Mouse (Mus musculus) heart, embryonic 15.5 days (tissue): ENCODE measurements around the gene R3hcc1l. TPM values are rescaled to one million over a fixed set of nuclear protein-coding genes. Genes with fewer than 3 reads are reported as not detected.

Source experiments
- ATAC-seq: fragments of 200-750 bp; cut with Nextera tagmentation; replicated peaks from 2 replicates; pipeline ENCODE4 v1.8.0; 2017; ENCODE audit warnings: low read depth, moderate TSS enrichment; ENCODE audit not compliant: insufficient number of reproducible peaks, insufficient read depth, low FRiP score
- H3K27ac ChIP-seq: fragments of 300-500 bp; sonication (generic); 2 replicates; pipeline ENCODE4 v1.5.1; 2015; ENCODE audit warnings: mild to moderate bottlenecking, inconsistent platforms
- H3K27me3 ChIP-seq: fragments of 300-500 bp; sonication (generic); 2 replicates; pipeline ENCODE4 v1.6.1; 2015; ENCODE audit warnings: inconsistent platforms
- H3K36me3 ChIP-seq: fragments of 300-500 bp; sonication (generic); 2 replicates; pipeline ENCODE4 v1.6.1; 2015; ENCODE audit warnings: mild to moderate bottlenecking, inconsistent platforms
- H3K4me1 ChIP-seq: fragments of 300-500 bp; sonication (generic); replicated peaks from 2 replicates; pipeline ENCODE4 v1.6.1; 2015; ENCODE audit warnings: inconsistent platforms
- H3K4me2 ChIP-seq: fragments of 300-500 bp; sonication (generic); 2 replicates; pipeline ENCODE4 v1.6.1; 2015; ENCODE audit warnings: inconsistent platforms, mild to moderate bottlenecking, moderate library complexity
- H3K4me3 ChIP-seq: fragments of 300-500 bp; sonication (generic); 2 replicates; pipeline ENCODE4 v1.5.1; 2015; ENCODE audit warnings: mild to moderate bottlenecking, inconsistent platforms
- H3K9ac ChIP-seq: fragments of 300-500 bp; sonication (generic); 2 replicates; pipeline ENCODE4 v1.6.1; 2015; ENCODE audit warnings: mild to moderate bottlenecking, inconsistent platforms
- H3K9me3 ChIP-seq: fragments of 300-500 bp; sonication (generic); replicated peaks from 2 replicates; pipeline ENCODE4 v1.6.1; 2016; ENCODE audit warnings: inconsistent platforms
- WGBS: fragments of 180-500 bp; shearing (Covaris S2); methylation state at CpG from one replicate; pipeline ENCODE4 v1.1.7; 2015; ENCODE audit warnings: mixed read lengths; 5-methylcytosine and 5-hydroxymethylcytosine counted together
- polyA plus RNA-seq: library from polyadenylated mRNA; unstranded; fragments of >200 nt; fragmentation: Nextera tagmentation; extraction: Ambion mirVana; gene quantifications from 2 replicates; pipeline ENCODE4 v1.2.1, GENCODE M21; 2015

The R3hcc1l gene
- polyA plus RNA-seq, 1 experiment from 2014 or later = 14.2 TPM

GRCm38 (mm10) chr19:42582811-42583370 is 64.3 kb downstream of the R3hcc1l start:
- no peak for ATAC-seq
- 91% methylated on average over 13 of the region's 13 CpGs for WGBS
- Histone ChIP-seq H3K27ac (no peak overlapping the region), H3K9me3 (no peaks in the 10 kb centered on the region), H3K9ac (no peak overlapping the region), H3K4me3 (no peak overlapping the region), H3K27me3 (no peaks in the 10 kb centered on the region), H3K4me2 (no peak overlapping the region), H3K4me1 (peaks cover 3% of the 10 kb centered on the region; the same call in 1 of the 2 replicates), H3K36me3 (peaks cover 18% of the 10 kb centered on the region)

- no peak for ATAC-seq
Measured at GRCm38 (mm10) chr19:42583677-42584076, 65.1 kb downstream of the R3hcc1l start.

GRCm38 (mm10) chr19:42584188-42584587 is 65.6 kb downstream of the R3hcc1l start:
- WGBS = 80% methylated on average over 3 of the region's 3 CpGs
- Histone ChIP-seq H3K4me3 (no peak overlapping the region), H3K27me3 (no peaks in the 10 kb centered on the region), H3K4me1 (peaks cover 7% of the 10 kb centered on the region; the same call in 1 of the 2 replicates), H3K9ac (no peak overlapping the region), H3K27ac (no peak overlapping the region), H3K36me3 (peaks cover 18% of the 10 kb centered on the region), H3K4me2 (no peak overlapping the region), H3K9me3 (no peaks in the 10 kb centered on the region)
- ATAC-seq = no peak

More at GRCm38 (mm10) chr19:42583677-42584076, 65.1 kb downstream of the R3hcc1l start:
- Histone ChIP-seq H3K4me2 (no peak overlapping the region), H3K27ac (no peak overlapping the region), H3K27me3 (no peaks in the 10 kb centered on the region), H3K4me1 (peaks cover 7% of the 10 kb centered on the region; the same call in 1 of the 2 replicates), H3K9ac (no peak overlapping the region), H3K9me3 (no peaks in the 10 kb centered on the region), H3K36me3 (peaks cover 18% of the 10 kb centered on the region), H3K4me3 (no peak overlapping the region)
- 84% methylated on average over 5 of the region's 5 CpGs for WGBS

- Histone ChIP-seq H3K9ac (no peak overlapping the region), H3K4me1 (peaks cover 7% of the 10 kb centered on the region; the same call in 1 of the 2 replicates), H3K27me3 (no peaks in the 10 kb centered on the region), H3K27ac (0 out of 2 replicates have a peak overlapping the region, but pooled peaks have one; percentile 7), H3K4me2 (no peak overlapping the region), H3K4me3 (no peak overlapping the region), H3K9me3 (no peaks in the 10 kb centered on the region), H3K36me3 (peaks cover 17% of the 10 kb centered on the region)
- WGBS = 49% methylated on average over 2 of the region's 2 CpGs
- ATAC-seq = no peak
Measured at GRCm38 (mm10) chr19:42587704-42588103, 69.1 kb downstream of the R3hcc1l start.

- ATAC-seq = no peak
- H3K4me2 ChIP-seq = no peak overlapping the region
- WGBS = 76% methylated on average over 1 of the region's 1 CpGs
- no peak overlapping the region for H3K27ac ChIP-seq
- peaks cover 5% of the 10 kb centered on the region; the same call in 1 of the 2 replicates for H3K36me3 ChIP-seq
- no peaks in the 10 kb centered on the region for H3K27me3 ChIP-seq
- H3K4me3 ChIP-seq = no peak overlapping the region
- H3K9me3 ChIP-seq = no peaks in the 10 kb centered on the region
- peaks cover 7% of the 10 kb centered on the region; the same call in 1 of the 2 replicates for H3K4me1 ChIP-seq
- H3K9ac ChIP-seq = no peak overlapping the region
Measured at GRCm38 (mm10) chr19:42589246-42589645, 70.7 kb downstream of the R3hcc1l start.

GRCm38 (mm10) chr19:42591534-42591933 is 73.0 kb downstream of the R3hcc1l start:
- no peak overlapping the region for H3K27ac ChIP-seq
- no peak overlapping the region for H3K4me2 ChIP-seq
- no peaks in the 10 kb centered on the region for H3K27me3 ChIP-seq
- no peaks in the 10 kb centered on the region for H3K9me3 ChIP-seq
- 72% methylated on average over 14 of the region's 14 CpGs for WGBS
- no peaks in the 10 kb centered on the region for H3K36me3 ChIP-seq
- ATAC-seq = no peak
- H3K4me3 ChIP-seq = no peak overlapping the region
- H3K4me1 ChIP-seq = peaks cover 7% of the 10 kb centered on the region; the same call in 1 of the 2 replicates
- no peak overlapping the region for H3K9ac ChIP-seq

GRCm38 (mm10) chr19:42593456-42593855 is 74.9 kb downstream of the R3hcc1l start:
- H3K4me3 ChIP-seq = no peak overlapping the region
- H3K27me3 ChIP-seq = no peaks in the 10 kb centered on the region
- H3K27ac ChIP-seq = no peak overlapping the region
- no peak for ATAC-seq
- H3K4me1 ChIP-seq = no peaks in the 10 kb centered on the region
- no peak overlapping the region for H3K9ac ChIP-seq
- WGBS = 82% methylated on average over 6 of the region's 6 CpGs
- H3K36me3 ChIP-seq = no peaks in the 10 kb centered on the region
- no peak overlapping the region for H3K4me2 ChIP-seq
- H3K9me3 ChIP-seq = no peaks in the 10 kb centered on the region

- no peak overlapping the region for H3K4me2 ChIP-seq
- H3K9me3 ChIP-seq = no peaks in the 10 kb centered on the region
- no peak for ATAC-seq
- H3K4me1 ChIP-seq = no peaks in the 10 kb centered on the region
- H3K9ac ChIP-seq = no peak overlapping the region
- no peaks in the 10 kb centered on the region for H3K36me3 ChIP-seq
- 90% methylated on average over 6 of the region's 6 CpGs for WGBS
- no peaks in the 10 kb centered on the region for H3K27me3 ChIP-seq
- H3K4me3 ChIP-seq = no peak overlapping the region
- no peak overlapping the region for H3K27ac ChIP-seq
Measured at GRCm38 (mm10) chr19:42595066-42595465, 76.5 kb downstream of the R3hcc1l start.

GRCm38 (mm10) chr19:42597286-42597685 is 78.7 kb downstream of the R3hcc1l start:
- Histone ChIP-seq H3K36me3 (no peaks in the 10 kb centered on the region), H3K9me3 (no peaks in the 10 kb centered on the region), H3K27me3 (no peaks in the 10 kb centered on the region), H3K4me2 (no peak overlapping the region), H3K4me1 (no peaks in the 10 kb centered on the region), H3K9ac (no peak overlapping the region), H3K4me3 (no peak overlapping the region), H3K27ac (no peak overlapping the region)
- no peak for ATAC-seq
- WGBS = 87% methylated on average over 12 of the region's 12 CpGs

GRCm38 (mm10) chr19:42597896-42598295 is 79.3 kb downstream of the R3hcc1l start:
- Histone ChIP-seq H3K4me2 (no peak overlapping the region), H3K4me1 (no peaks in the 10 kb centered on the region), H3K4me3 (no peak overlapping the region), H3K9me3 (no peaks in the 10 kb centered on the region), H3K9ac (no peak overlapping the region), H3K36me3 (no peaks in the 10 kb centered on the region), H3K27me3 (no peaks in the 10 kb centered on the region), H3K27ac (no peak overlapping the region)
- no peak for ATAC-seq
- 97% methylated on average over 6 of the region's 6 CpGs for WGBS

GRCm38 (mm10) chr19:42599891-42600290 is 81.3 kb downstream of the R3hcc1l start:
- WGBS = 84% methylated on average over 17 of the region's 17 CpGs
- no peaks in the 10 kb centered on the region for H3K4me1 ChIP-seq
- H3K27me3 ChIP-seq = no peaks in the 10 kb centered on the region
- no peaks in the 10 kb centered on the region for H3K9me3 ChIP-seq
- no peak overlapping the region for H3K27ac ChIP-seq
- no peaks in the 10 kb centered on the region for H3K36me3 ChIP-seq
- H3K9ac ChIP-seq = no peak overlapping the region
- no peak for ATAC-seq
- H3K4me2 ChIP-seq = no peak overlapping the region
- no peak overlapping the region for H3K4me3 ChIP-seq

- no peak overlapping the region for H3K27ac ChIP-seq
- no peaks in the 10 kb centered on the region for H3K9me3 ChIP-seq
- H3K4me2 ChIP-seq = no peak overlapping the region
- WGBS = 61% methylated on average over 3 of the region's 3 CpGs
- peaks cover 4% of the 10 kb centered on the region; the same call in 1 of the 2 replicates for H3K27me3 ChIP-seq
- H3K4me1 ChIP-seq = no peaks in the 10 kb centered on the region
- H3K36me3 ChIP-seq = no peaks in the 10 kb centered on the region
- H3K4me3 ChIP-seq = no peak overlapping the region
- no peak overlapping the region for H3K9ac ChIP-seq
- ATAC-seq = no peak
Measured at GRCm38 (mm10) chr19:42600591-42600990, 82.0 kb downstream of the R3hcc1l start.
